Mouse (Mus musculus) small intestine, adult 2 months (tissue): ENCODE data around the gene Rcor2.

ENCODE experiments used
- CTCF ChIP-seq: fragments of 200-500 bp; IDR thresholded peaks from 2 replicates; pipeline ENCODE4 v1.5.1; 2012; ENCODE audit warnings: low read depth, mild to moderate bottlenecking, control low read depth, inconsistent platforms, low read length, moderate library complexity, mixed read lengths; ENCODE audit not compliant: insufficient replicate concordance, insufficient read length; ENCODE audit errors: extremely low read depth
- POLR2A ChIP-seq: fragments of 200-500 bp; IDR thresholded peaks from 2 replicates; pipeline ENCODE4 v1.6.1; 2012; ENCODE audit warnings: low read depth, mild to moderate bottlenecking, control low read depth, inconsistent platforms, low read length, moderate library complexity

- TF ChIP-seq CTCF = no peak
- no peak for TF ChIP-seq POLR2A
Measured at GRCm38 (mm10) chr19:7266421-7266831, 699 bp upstream of the Rcor2 start.
